Mouse (Mus musculus) lung, adult 2 months (tissue): Measurements from ENCODE around the gene Dmpk. TPM values are rescaled to one million over a fixed set of nuclear protein-coding genes. Genes with fewer than 3 reads are reported as not detected.

ENCODE experiments used
- DNase-seq: peaks from one replicate; pipeline ENCODE4 v3.0.0; 2022
- H3K4me1 ChIP-seq: fragments of 200-500 bp; 2 replicates; pipeline ENCODE4 v1.6.1; 2011; ENCODE audit warnings: low read length; ENCODE audit not compliant: control insufficient read depth, insufficient read depth
- H3K4me3 ChIP-seq: fragments of 200-500 bp; replicated peaks from 2 replicates; pipeline ENCODE3; 2011; ENCODE audit warnings: low read depth, mild to moderate bottlenecking, control low read depth, low read length; ENCODE audit errors: extremely low read depth
- CTCF ChIP-seq: fragments of 200-500 bp; IDR thresholded peaks from 2 replicates; pipeline ENCODE4 v1.5.1; 2011; ENCODE audit warnings: mild to moderate bottlenecking, low read length, control low read depth; ENCODE audit not compliant: insufficient read depth
- POLR2A ChIP-seq: fragments of 200-500 bp; IDR thresholded peaks from 2 replicates; pipeline ENCODE4 v1.6.1; 2011; ENCODE audit warnings: low read depth, mild to moderate bottlenecking, control low read depth, low read length, borderline replicate concordance; ENCODE audit errors: extremely low read depth
- WGBS: fragments of 180-500 bp; shearing (Covaris S2); methylation state at CpG from one replicate; pipeline ENCODE4 v1.1.7; 2018; 5-methylcytosine and 5-hydroxymethylcytosine counted together
- polyA plus RNA-seq: library from polyadenylated mRNA; depleted of rRNA; stranded (reverse); fragments of >200 nt; gene quantifications from 2 replicates; pipeline ENCODE4 v1.2.3, GENCODE M21; 2012; rRNA removed

Gene Dmpk
- polyA plus RNA-seq, 1 experiment: 259 TPM

GRCm38 (mm10) chr7:19136168-19136567 lies 52.5 kb downstream of the Dmpk start:
- H3K4me3 ChIP-seq: no peak overlapping the region

DNA sequence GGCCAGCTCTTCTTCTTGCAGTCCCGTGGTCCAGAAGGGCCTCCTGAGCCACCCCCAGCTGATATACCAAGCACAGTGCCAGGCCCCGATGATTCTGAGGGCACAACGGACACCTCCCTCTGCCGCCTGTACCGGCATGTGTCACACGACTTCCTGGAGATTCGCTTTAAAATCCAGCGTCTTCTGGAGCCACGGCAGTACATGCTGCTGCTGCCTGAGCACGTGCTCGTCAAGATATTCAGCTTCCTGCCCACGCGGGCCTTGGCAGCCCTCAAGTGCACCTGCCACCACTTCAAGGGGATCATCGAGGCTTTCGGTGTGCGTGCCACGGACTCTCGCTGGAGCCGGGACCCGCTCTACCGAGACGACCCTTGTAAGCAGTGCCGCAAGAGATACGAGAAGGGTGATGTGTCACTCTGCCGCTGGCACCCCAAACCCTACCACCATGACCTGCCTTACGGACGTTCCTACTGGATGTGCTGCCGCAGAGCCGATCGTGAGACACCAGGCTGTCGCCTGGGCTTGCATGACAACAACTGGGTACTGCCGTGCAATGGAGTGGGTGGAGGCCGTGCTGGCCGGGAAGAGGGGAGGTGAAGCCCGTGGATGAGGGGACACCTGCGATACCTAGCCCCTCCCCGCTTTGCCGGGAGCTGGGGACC lies 53.2 kb downstream of the Dmpk start:
- TF ChIP-seq POLR2A (no peak), CTCF (no peak)
- peaks cover 3% of the 10 kb centered on the region; the same call in 1 of the 2 replicates for H3K4me1 ChIP-seq
- H3K4me3 ChIP-seq: no peak overlapping the region
- no peak for DNase-seq
- 84% methylated on average over 38 of the region's 38 CpGs for WGBS

More at GRCm38 (mm10) chr7:19136168-19136567, 52.5 kb downstream of the Dmpk start:
- TF ChIP-seq CTCF (no peak), POLR2A (no peak)
- peaks cover 4% of the 10 kb centered on the region; the same call in 1 of the 2 replicates for H3K4me1 ChIP-seq
- DNase-seq: no peak
- WGBS: 96% methylated on average over 13 of the region's 13 CpGs

- Histone ChIP-seq H3K4me3 (no peak overlapping the region), H3K4me1 (no peaks in the 10 kb centered on the region)
- WGBS: 43% methylated on average over 5 of the region's 5 CpGs
- DNase-seq: no peak
- TF ChIP-seq CTCF (peak; percentile 31), POLR2A (no peak)
These were observed 53.7 kb downstream of the Dmpk start for GRCm38 (mm10) chr7:19137380-19137779.

Other genes starting within 250 kb of the Dmpk start
- gene Mill2, start 243.9 kb upstream of the Dmpk start, polyA plus RNA-seq: 17.1 and 27.9 TPM in 2 replicates
- gene Pglyrp1, start 212.5 kb upstream of the Dmpk start, polyA plus RNA-seq: 46.7 and 112 TPM in 2 replicates
- 22.7 and 26.9 TPM in 2 replicates for gene Ccdc61, start 173.4 kb upstream of the Dmpk start, polyA plus RNA-seq
- 4.2 and 5.0 TPM in 2 replicates for gene Nova2, start 158.0 kb upstream of the Dmpk start, polyA plus RNA-seq
- 0.07 and 0.09 TPM in 2 replicates for gene Nanos2, start 96.4 kb upstream of the Dmpk start, polyA plus RNA-seq
- 7.2 and 10.2 TPM in 2 replicates for gene Mypop, start 92.6 kb upstream of the Dmpk start, polyA plus RNA-seq
- gene Irf2bp1, start 79.8 kb upstream of the Dmpk start, polyA plus RNA-seq: 34.7 and 39.9 TPM in 2 replicates
- 0.39 and 0.60 TPM in 2 replicates for gene Foxa3, start 60.3 kb upstream of the Dmpk start, polyA plus RNA-seq
- 69.3 and 76.1 TPM in 2 replicates for gene Sympk, start 59.5 kb upstream of the Dmpk start, polyA plus RNA-seq
- gene Rsph6a, start 29.2 kb upstream of the Dmpk start, polyA plus RNA-seq: not detected in 2 replicates
- gene Dmwd, start 7.6 kb upstream of the Dmpk start, polyA plus RNA-seq: 94.6 and 101 TPM in 2 replicates
- gene Six5, start 10.7 kb downstream of the Dmpk start, polyA plus RNA-seq: 39.6 and 47.2 TPM in 2 replicates
- gene Gm4969, start 34.5 kb downstream of the Dmpk start, polyA plus RNA-seq: not detected in 2 replicates
- gene Fbxo46, start 36.0 kb downstream of the Dmpk start, polyA plus RNA-seq: 10.7 and 12.3 TPM in 2 replicates
- 11.1 and 14.9 TPM in 2 replicates for gene Qpctl, start 65.4 kb downstream of the Dmpk start, polyA plus RNA-seq
- gene Snrpd2, start 65.9 kb downstream of the Dmpk start, polyA plus RNA-seq: 16.2 and 20.1 TPM in 2 replicates
- gene Gipr, start 82.3 kb downstream of the Dmpk start, polyA plus RNA-seq: 0.19 and 0.24 TPM in 2 replicates
- gene Eml2, start 92.6 kb downstream of the Dmpk start, polyA plus RNA-seq: 73.7 and 81.5 TPM in 2 replicates
- gene Gpr4, start 128.7 kb downstream of the Dmpk start, polyA plus RNA-seq: 21.6 and 29.5 TPM in 2 replicates
- 24.6 and 27.6 TPM in 2 replicates for gene Opa3, start 144.5 kb downstream of the Dmpk start, polyA plus RNA-seq
- gene Vasp, start 188.0 kb downstream of the Dmpk start, polyA plus RNA-seq: 194 TPM in 2 replicates
- gene Ppm1n, start 196.2 kb downstream of the Dmpk start, polyA plus RNA-seq: 0.23 and 0.36 TPM in 2 replicates
- gene Rtn2, start 198.8 kb downstream of the Dmpk start, polyA plus RNA-seq: 56.3 and 76.2 TPM in 2 replicates
- gene Fosb, start 226.2 kb downstream of the Dmpk start, polyA plus RNA-seq: 4.0 and 4.6 TPM in 2 replicates